Mouse (Mus musculus) megakaryocyte, embryonic 14.5 days (primary cell): ENCODE data around the gene Rapgef4.

ENCODE experiments used
- FLI1 ChIP-seq: IDR thresholded peaks from 2 replicates; pipeline ENCODE4 v1.6.1; 2012; ENCODE audit warnings: low read length, inconsistent platforms, mixed read lengths
- GATA1 ChIP-seq: IDR thresholded peaks from 3 replicates; pipeline ENCODE4 v1.6.1; 2012; ENCODE audit warnings: mixed read lengths, low read length, inconsistent platforms, borderline replicate concordance

- TF ChIP-seq FLI1 (no peak), GATA1 (no peak)
These were observed 303.6 kb downstream of the Rapgef4 start for GRCm38 (mm10) chr2:72284689-72285088.
